Mouse (Mus musculus): ENCODE results near the gene Arhgap42.

- TF ChIP-seq CTCF (IDR thresholded peaks at IDR 0.05) (peak; percentile 63), EP300 (IDR thresholded peaks at IDR 0.05) (no peak)
Measured at GRCm38 (mm10) chr9:9083441-9083840, 155.5 kb downstream of the Arhgap42 start.

Measured in lung, postnatal 0 days (tissue).